Mouse (Mus musculus): ENCODE results near the gene Klhl2. TPM values are rescaled to one million over a fixed set of nuclear protein-coding genes. Genes with fewer than 3 reads are reported as not detected.

Klhl2 gene
- total and polyA plus RNA-seq, 3 experiments: 9.3 to 11.5 (median 10.8) TPM

DNA sequence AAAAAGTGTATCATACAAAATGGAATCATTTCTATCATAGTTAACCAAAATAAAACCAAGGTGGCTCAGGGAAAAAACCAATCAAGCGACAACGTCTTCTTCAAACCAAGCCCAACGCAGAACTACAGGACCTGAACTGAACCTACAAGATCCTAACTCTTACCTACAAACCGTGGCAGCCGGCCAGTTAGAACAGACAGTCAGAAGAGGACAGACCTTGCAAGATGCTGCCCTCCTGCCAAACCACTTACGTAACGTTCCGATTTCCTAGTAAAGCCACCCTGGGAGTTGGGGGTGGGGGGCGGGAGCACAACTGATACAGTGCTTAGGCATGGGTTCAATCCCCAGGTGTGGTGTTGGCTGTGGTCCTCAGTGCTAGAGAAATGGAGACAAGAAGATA lies 82.8 kb downstream of the Klhl2 start:
- no peak overlapping the region for H3K9ac ChIP-seq (ENCODE audit: insufficient read depth, low read depth)
- dilution Hi-C loops (cut with MboI; ENCODE audit: extremely low pct_ligation_motif_present, extremely low pct_unique_long_range_greater_than_20kb, low sequenced_read_pairs) (no loop called here), in situ Hi-C loops (cut with MboI; ENCODE audit: low pct_ligation_motif_present, low pct_unique_long_range_greater_than_20kb, low sequenced_read_pairs) (no loop called here)
- no peak overlapping the region for H3K4me3 ChIP-seq (replicated peaks in 1 of 3; ENCODE audit: low read depth in 2 of 3, low read length in 2 of 3, poor library complexity in 1 of 3)
- TF ChIP-seq ZMIZ1 (IDR thresholded peaks at IDR 0.05; ENCODE audit: low read depth, low read length): no peak
- H3K79me2 ChIP-seq (replicated peaks; ENCODE audit: control insufficient read depth, extremely low read depth, insufficient read depth, poor library complexity, severe bottlenecking): no peaks in the 10 kb centered on the region
- H3K9me3 ChIP-seq (replicated peaks; ENCODE audit: low read length): no peaks in the 10 kb centered on the region
- no peak for DNase-seq (ENCODE audit: extremely low read depth)
- no peak overlapping the region for H3K27ac ChIP-seq (ENCODE audit: insufficient read depth, low read depth)
- H3K27me3 ChIP-seq (replicated peaks): no peaks in the 10 kb centered on the region
- H3K36me3 ChIP-seq (replicated peaks in 1 of 2; ENCODE audit: control insufficient read depth in 1 of 2, insufficient read depth in 1 of 2, low read length in 1 of 2): peaks cover 5 to 58% of the 10 kb centered on the region in 2 experiments
- no peak overlapping the region for H3K4me2 ChIP-seq (ENCODE audit: insufficient read depth, low read depth, poor library complexity, severe bottlenecking)
- no peaks in the 10 kb centered on the region for H3K4me1 ChIP-seq (ENCODE audit: control insufficient read depth in 1 of 2, insufficient read depth in 2 of 2)

DNA sequence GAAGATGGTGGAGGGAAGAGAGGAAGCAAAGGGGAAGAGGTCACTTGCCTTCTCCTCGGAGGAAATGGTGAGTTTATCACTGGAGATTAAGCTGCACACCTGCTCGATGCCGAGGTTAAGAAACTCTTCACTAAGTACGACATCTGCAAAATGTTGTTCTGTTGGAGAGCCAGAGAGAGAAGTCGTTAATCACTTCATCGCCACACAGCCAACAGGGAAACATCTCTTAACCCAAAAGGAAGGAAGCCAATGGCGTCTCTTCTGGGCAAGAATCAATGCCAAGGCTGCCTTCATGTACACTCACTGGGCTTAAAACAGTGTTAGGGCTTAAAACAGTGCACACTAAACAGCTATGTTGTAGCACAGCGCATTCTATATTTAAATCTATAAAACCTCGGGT lies 85.7 kb downstream of the Klhl2 start:
- no peaks in the 10 kb centered on the region for H3K9me3 ChIP-seq (replicated peaks; ENCODE audit: low read length)
- in situ Hi-C loops (cut with MboI; ENCODE audit: low pct_ligation_motif_present, low pct_unique_long_range_greater_than_20kb, low sequenced_read_pairs) (no loop called here), dilution Hi-C loops (cut with MboI; ENCODE audit: extremely low pct_ligation_motif_present, extremely low pct_unique_long_range_greater_than_20kb, low sequenced_read_pairs) (no loop called here)
- no peaks in the 10 kb centered on the region for H3K4me1 ChIP-seq (ENCODE audit: control insufficient read depth in 1 of 2, insufficient read depth in 2 of 2)
- no peak overlapping the region for H3K4me2 ChIP-seq (ENCODE audit: insufficient read depth, low read depth, poor library complexity, severe bottlenecking)
- no peak overlapping the region for H3K27ac ChIP-seq (ENCODE audit: insufficient read depth, low read depth)
- DNase-seq (ENCODE audit: extremely low read depth): no peak
- TF ChIP-seq MEF2A (IDR thresholded peaks at IDR 0.05; ENCODE audit: borderline replicate concordance, low read depth, low read length): no peak
- TF ChIP-seq TBP (conservative IDR thresholded peaks at IDR 0.05; ENCODE audit: low read depth, low read length): no peak
- no peak for TF ChIP-seq UBTF (IDR thresholded peaks at IDR 0.05; ENCODE audit: low read depth, low read length)
- TF ChIP-seq MAFK (IDR thresholded peaks at IDR 0.05; ENCODE audit: insufficient replicate concordance, low read length): no peak
- TF ChIP-seq POLR2A (IDR thresholded peaks at IDR 0.05; ENCODE audit: low read depth, low read length): no peak
- TF ChIP-seq SMC3 (IDR thresholded peaks at IDR 0.05; ENCODE audit: low read depth, low read length): no peak
- H3K9ac ChIP-seq (ENCODE audit: insufficient read depth, low read depth): no peak overlapping the region
- no peaks in the 10 kb centered on the region for H3K79me2 ChIP-seq (replicated peaks; ENCODE audit: control insufficient read depth, extremely low read depth, insufficient read depth, poor library complexity, severe bottlenecking)
- peaks cover 5 to 60% of the 10 kb centered on the region in 2 experiments for H3K36me3 ChIP-seq (replicated peaks in 1 of 2; ENCODE audit: control insufficient read depth in 1 of 2, insufficient read depth in 1 of 2, low read length in 1 of 2)
- H3K4me3 ChIP-seq (replicated peaks in 1 of 3; ENCODE audit: low read depth in 2 of 3, low read length in 2 of 3, poor library complexity in 1 of 3): no peak overlapping the region
- no peaks in the 10 kb centered on the region for H3K27me3 ChIP-seq (replicated peaks)

DNA sequence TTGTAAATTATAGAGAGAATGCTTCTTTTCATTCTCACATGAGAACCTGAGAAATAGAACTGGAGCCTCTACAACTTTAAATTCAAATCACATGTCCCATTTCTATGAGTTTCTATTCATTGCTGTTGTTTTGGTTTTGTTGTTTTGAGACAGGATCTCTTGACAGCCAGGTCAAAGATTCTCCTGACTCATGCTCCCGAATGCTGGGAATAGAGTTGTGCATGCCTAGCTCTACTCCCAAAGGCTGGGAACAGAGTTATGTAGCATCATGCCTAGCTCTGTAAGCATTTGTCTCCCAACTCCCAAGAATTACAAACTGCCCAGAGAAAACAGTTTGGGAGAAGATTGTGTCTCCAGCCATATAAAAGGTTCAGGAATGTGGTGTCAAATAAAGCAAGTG lies 87.1 kb downstream of the Klhl2 start:
- Histone ChIP-seq H3K4me2 (ENCODE audit: insufficient read depth, low read depth, poor library complexity, severe bottlenecking) (no peak overlapping the region), H3K27ac (ENCODE audit: insufficient read depth, low read depth) (no peak overlapping the region), H3K36me3 (replicated peaks in 1 of 2; ENCODE audit: control insufficient read depth in 1 of 2, insufficient read depth in 1 of 2, low read length in 1 of 2) (peaks cover 7 to 57% of the 10 kb centered on the region in 2 experiments), H3K27me3 (replicated peaks) (no peaks in the 10 kb centered on the region), H3K79me2 (replicated peaks; ENCODE audit: control insufficient read depth, extremely low read depth, insufficient read depth, poor library complexity, severe bottlenecking) (no peaks in the 10 kb centered on the region), H3K4me1 (ENCODE audit: control insufficient read depth in 1 of 2, insufficient read depth in 2 of 2) (no peaks in the 10 kb centered on the region), H3K9ac (ENCODE audit: insufficient read depth, low read depth) (no peak overlapping the region), H3K9me3 (replicated peaks; ENCODE audit: low read length) (no peaks in the 10 kb centered on the region), H3K4me3 (replicated peaks in 1 of 3; ENCODE audit: low read depth in 2 of 3, low read length in 2 of 3, poor library complexity in 1 of 3) (no peak overlapping the region)
- in situ Hi-C loops (cut with MboI; ENCODE audit: low pct_ligation_motif_present, low pct_unique_long_range_greater_than_20kb, low sequenced_read_pairs): no loop called here
- no peak for DNase-seq (ENCODE audit: extremely low read depth)
- dilution Hi-C loops (cut with MboI; ENCODE audit: extremely low pct_ligation_motif_present, extremely low pct_unique_long_range_greater_than_20kb, low sequenced_read_pairs): no loop called here
- TF ChIP-seq MAFK (IDR thresholded peaks at IDR 0.05; ENCODE audit: insufficient replicate concordance, low read length) (no peak), CTCF (conservative IDR thresholded peaks at IDR 0.05 in 1 of 2, IDR thresholded peaks at IDR 0.05 in 1 of 2; ENCODE audit: low read depth in 2 of 2, low read length in 2 of 2) (no peak), ZC3H11A (IDR thresholded peaks at IDR 0.05; ENCODE audit: low read depth, low read length) (no peak), ZKSCAN1 (IDR thresholded peaks at IDR 0.05; ENCODE audit: borderline replicate concordance, low read depth, low read length) (no peak), EP300 (IDR thresholded peaks at IDR 0.05; ENCODE audit: low read length) (no peak), RCOR1 (conservative IDR thresholded peaks at IDR 0.05; ENCODE audit: low read depth, low read length) (no peak)

All from CH12.LX (cell line).